In genomic region chr19:5488878-5489571, GRCm38 (mm10) we compare ENCODE assay signal across 8 mouse cellular contexts. TPM values are rescaled to one million over a fixed set of nuclear protein-coding genes. Genes with fewer than 3 reads are reported as not detected.
DNase-seq lines count a peak whose midpoint lies in the region; ATAC-seq and TF ChIP-seq lines count a peak whose summit lies in the region.

No protein-coding gene starts in this region.

- H3K4me2 ChIP-seq in forebrain, embryonic 14.5 days (ENCODE audit: low read length), result peak overlapping the region; percentile 80
- H3K4me2 ChIP-seq in neural tube, embryonic 15.5 days, result peak overlapping the region; percentile 85

- H3K9me3 ChIP-seq in ES-Bruce4 (replicated peaks; ENCODE audit: control insufficient read depth, insufficient read depth, low read length, poor library complexity, severe bottlenecking), result no peaks in the 10 kb centered on the region
- no peaks in the 10 kb centered on the region for H3K9me3 ChIP-seq in forebrain, embryonic 14.5 days (replicated peaks; ENCODE audit: control insufficient read depth, low read length)
- H3K9me3 ChIP-seq in neural tube, embryonic 15.5 days (replicated peaks), result no peaks in the 10 kb centered on the region

- H3K27me3 ChIP-seq in ES-Bruce4 (ENCODE audit: control insufficient read depth, insufficient read depth, low read length, poor library complexity, severe bottlenecking), result no peaks in the 10 kb centered on the region
- H3K27me3 ChIP-seq in forebrain, embryonic 14.5 days (replicated peaks; ENCODE audit: control insufficient read depth, insufficient read depth, low read length), result no peaks in the 10 kb centered on the region
- no peaks in the 10 kb centered on the region for H3K27me3 ChIP-seq in neural tube, embryonic 15.5 days (replicated peaks)

- TF ChIP-seq POLR2A in ES-Bruce4 (IDR thresholded peaks at IDR 0.05; ENCODE audit: insufficient read depth, low read length), result no peak

- intact Hi-C loops in heart, postnatal 14 days (cut with DNase I), result no loop called here

- ATAC-seq in forebrain, embryonic 14.5 days, result peak; percentile 75
- ATAC-seq in neural tube, embryonic 15.5 days (ENCODE audit: low FRiP score), result peak; percentile 72

- H3K27ac ChIP-seq in ES-Bruce4 (ENCODE audit: insufficient read depth, low read length), result peak overlapping the region; percentile 90
- peak overlapping the region; percentile 97 for H3K27ac ChIP-seq in forebrain, embryonic 14.5 days (ENCODE audit: low read depth, low read length)
- peak overlapping the region; percentile 99 for H3K27ac ChIP-seq in neural tube, embryonic 15.5 days (replicated peaks)

- H3K9ac ChIP-seq in ES-Bruce4 (ENCODE audit: low read depth, poor library complexity, severe bottlenecking), result peak overlapping the region; percentile 41
- peak overlapping the region; percentile 70 for H3K9ac ChIP-seq in forebrain, embryonic 14.5 days (ENCODE audit: low read length)
- peak overlapping the region; percentile 48 for H3K9ac ChIP-seq in neural tube, embryonic 15.5 days (replicated peaks)

- peaks cover 2% of the 10 kb centered on the region for H3K4me1 ChIP-seq in ES-Bruce4 (ENCODE audit: control insufficient read depth, insufficient read depth, low read length)
- H3K4me1 ChIP-seq in forebrain, embryonic 14.5 days (ENCODE audit: control insufficient read depth, insufficient read depth, low read length), result peaks cover 14% of the 10 kb centered on the region
- H3K4me1 ChIP-seq in neural tube, embryonic 15.5 days, result peaks cover 55% of the 10 kb centered on the region

- WGBS in forebrain, embryonic 14.5 days, result under 1% methylated on average over 26 of the region's 26 CpGs
- WGBS in neural tube, embryonic 15.5 days, result under 1% methylated on average over 26 of the region's 26 CpGs

- TF ChIP-seq CTCF in ES-Bruce4 (IDR thresholded peaks at IDR 0.05; ENCODE audit: low read depth, low read length), result no peak

- 0 out of 2 replicates have a peak, but pooled peaks have one; percentile 30 for TF ChIP-seq EP300 in ES-Bruce4 (IDR thresholded peaks at IDR 0.05; ENCODE audit: insufficient read depth, low read depth, low read length)

- peak overlapping the region; percentile 61 for H3K4me3 ChIP-seq in ES-Bruce4 (ENCODE audit: low read depth, low read length)
- H3K4me3 ChIP-seq in forebrain, embryonic 14.5 days (ENCODE audit: low read depth, low read length), result peak overlapping the region; percentile 49
- H3K4me3 ChIP-seq in neural tube, embryonic 15.5 days (replicated peaks), result peak overlapping the region; percentile 63

- peak; percentile 98 for DNase-seq in c-Kit-positive CD71-positive TER-119-positive erythroid progenitor cells, embryonic 14.5 days (ENCODE audit: low spot score)
- peak; percentile 97 for DNase-seq in forebrain, embryonic 14.5 days (ENCODE audit: low spot score)
- DNase-seq in heart, postnatal 14 days, result peak; percentile 95 to 97
- peak; percentile 98 for DNase-seq in layer of hippocampus, adult 11-12 months (ENCODE audit: low spot score)
- DNase-seq in lung, adult 18-20 months, result peak; percentile 98 to 99
- DNase-seq in testis, postnatal 14 days (ENCODE audit: low spot score), result peak; percentile 98

- H3K36me3 ChIP-seq in ES-Bruce4 (ENCODE audit: control insufficient read depth, insufficient read depth, low read length, poor library complexity, severe bottlenecking), result peaks cover 14% of the 10 kb centered on the region
- H3K36me3 ChIP-seq in forebrain, embryonic 14.5 days (ENCODE audit: control insufficient read depth, insufficient read depth, low read length), result peaks cover 45% of the 10 kb centered on the region
- H3K36me3 ChIP-seq in neural tube, embryonic 15.5 days, result peaks cover 35% of the 10 kb centered on the region

RNA-seq across cellular contexts. Expression of gene Mus81, which starts 0.8 kb away (rescaled TPM):
- 14.4 and 19.6 TPM in 2 replicates for polyA plus RNA-seq in ES-Bruce4 (2011; ENCODE audit: insufficient read depth, insufficient read length, low read depth, missing spikeins)
- 51.8 and 57.1 TPM in 2 replicates for polyA plus RNA-seq in forebrain, embryonic 14.5 days (2014; fragmentation: Nextera tagmentation; extraction: Ambion mirVana)
- total RNA-seq in heart, postnatal 14 days (2021), result 10 to 100 TPM; 22.2 to 24.9 TPM
- polyA plus RNA-seq in neural tube, embryonic 15.5 days (2015; fragmentation: Nextera tagmentation; extraction: Ambion mirVana), result 48.0 and 48.4 TPM in 2 replicates

RNA-seq across cellular contexts. Expression of gene Cfl1, which starts 1.2 kb away (rescaled TPM):
- polyA plus RNA-seq in ES-Bruce4 (2011; ENCODE audit: insufficient read depth, insufficient read length, low read depth, missing spikeins), result 878 and 879 TPM in 2 replicates
- 4,491 and 4,757 TPM in 2 replicates for polyA plus RNA-seq in forebrain, embryonic 14.5 days (2014; fragmentation: Nextera tagmentation; extraction: Ambion mirVana)
- 100 to 1,000 TPM; 274 to 350 TPM for total RNA-seq in heart, postnatal 14 days (2021)
- polyA plus RNA-seq in neural tube, embryonic 15.5 days (2015; fragmentation: Nextera tagmentation; extraction: Ambion mirVana), result 3,233 and 3,320 TPM in 2 replicates

RNA-seq across cellular contexts. Expression of gene 1700020D05Rik, which starts 14.6 kb away (rescaled TPM):
- 0.99 and 1.5 TPM in 2 replicates for polyA plus RNA-seq in ES-Bruce4 (2011; ENCODE audit: insufficient read depth, insufficient read length, low read depth, missing spikeins)
- 0.28 TPM in 1 of 2 replicates, not detected in the other for polyA plus RNA-seq in forebrain, embryonic 14.5 days (2014; fragmentation: Nextera tagmentation; extraction: Ambion mirVana)
- 1 to 10 TPM in 1 of 2 experiments, under 1 TPM in 1; 0.93 to 1.2 TPM for total RNA-seq in heart, postnatal 14 days (2021)
- 0.20 and 0.42 TPM in 2 replicates for polyA plus RNA-seq in neural tube, embryonic 15.5 days (2015; fragmentation: Nextera tagmentation; extraction: Ambion mirVana)

RNA-seq across cellular contexts. Expression of gene Efemp2, which starts 15.3 kb away (rescaled TPM):
- polyA plus RNA-seq in ES-Bruce4 (2011; ENCODE audit: insufficient read depth, insufficient read length, low read depth, missing spikeins), result 21.5 and 24.6 TPM in 2 replicates
- 25.1 and 29.0 TPM in 2 replicates for polyA plus RNA-seq in forebrain, embryonic 14.5 days (2014; fragmentation: Nextera tagmentation; extraction: Ambion mirVana)
- total RNA-seq in heart, postnatal 14 days (2021), result 10 to 100 TPM; 17.9 to 18.3 TPM
- polyA plus RNA-seq in neural tube, embryonic 15.5 days (2015; fragmentation: Nextera tagmentation; extraction: Ambion mirVana), result 54.0 and 62.6 TPM in 2 replicates

RNA-seq across cellular contexts. Expression of gene Ctsw, which starts 20.7 kb away (rescaled TPM):
- 1.2 and 1.6 TPM in 2 replicates for polyA plus RNA-seq in ES-Bruce4 (2011; ENCODE audit: insufficient read depth, insufficient read length, low read depth, missing spikeins)
- 3.4 and 5.3 TPM in 2 replicates for polyA plus RNA-seq in forebrain, embryonic 14.5 days (2014; fragmentation: Nextera tagmentation; extraction: Ambion mirVana)
- under 1 TPM in 1 of 2 experiments, not detected in 1; 0.71 TPM for total RNA-seq in heart, postnatal 14 days (2021)
- polyA plus RNA-seq in neural tube, embryonic 15.5 days (2015; fragmentation: Nextera tagmentation; extraction: Ambion mirVana), result 4.5 and 9.0 TPM in 2 replicates

Comparison
In these comparisons a context has a peak if more than half of its experiments do, and no peak if none do; other contexts are left out.
1. Peak in every context shown above with its lines: DNase-seq, ATAC-seq, H3K4me3 ChIP-seq and H3K27ac ChIP-seq.